8 mouse cellular contexts compared by ENCODE assay signal in the genomic region with DNA sequence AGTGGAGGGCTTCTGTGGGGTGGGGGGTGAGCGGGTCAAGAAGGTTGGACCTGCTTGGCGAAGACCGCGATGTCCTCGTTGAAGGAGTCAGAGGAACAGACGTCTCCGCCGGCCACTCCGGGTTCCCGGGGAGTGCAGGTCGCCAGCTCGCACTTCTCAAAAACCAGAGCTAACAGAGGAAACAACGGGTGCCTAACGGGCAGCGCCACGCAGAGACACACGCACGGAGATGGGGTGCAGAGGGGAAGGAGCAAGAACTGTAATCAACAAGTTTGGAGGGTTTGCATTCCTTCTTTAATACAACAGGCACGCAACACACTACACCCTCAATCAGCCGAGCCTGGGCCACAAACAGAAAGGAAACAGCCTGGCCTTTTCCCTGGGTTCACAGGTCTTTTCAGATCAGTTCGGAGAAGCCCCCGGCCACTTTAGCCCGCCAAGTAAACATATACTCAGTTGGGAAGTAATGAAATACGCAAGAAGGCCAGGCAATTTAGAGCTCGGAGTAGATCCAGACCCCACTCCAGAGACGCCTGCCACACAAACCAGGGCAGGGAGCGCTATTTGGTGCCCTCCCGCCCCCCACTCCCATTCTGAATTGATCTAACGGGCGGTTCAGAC. TPM values are rescaled to one million over a fixed set of nuclear protein-coding genes. Genes with fewer than 3 reads are reported as not detected.
DNase-seq lines count a peak whose midpoint lies in the region; ATAC-seq lines count a peak whose summit lies in the region.

No protein-coding gene starts in this region.

- H3K27me3 ChIP-seq in liver, embryonic 12.5 days (replicated peaks), result peaks cover 97% of the 10 kb centered on the region
- no peaks in the 10 kb centered on the region for H3K27me3 ChIP-seq in stomach, embryonic 14.5 days (ENCODE audit: control insufficient read depth, insufficient read depth, low read length)

- no peaks in the 10 kb centered on the region for H3K36me3 ChIP-seq in liver, embryonic 12.5 days
- H3K36me3 ChIP-seq in stomach, embryonic 14.5 days (ENCODE audit: control insufficient read depth, insufficient read depth, low read length), result peaks cover 20% of the 10 kb centered on the region

- ATAC-seq in common myeloid progenitor, adult 5-6 weeks (replicated peaks; ENCODE audit: low read depth, poor library complexity, severe bottlenecking), result 0 out of 2 replicates have a peak, but pooled peaks have one; percentile 19
- no peak for ATAC-seq in liver, embryonic 12.5 days
- no peak for ATAC-seq in stomach, embryonic 14.5 days (ENCODE audit: insufficient number of reproducible peaks, insufficient read depth, low FRiP score, low read depth)

- intact Hi-C loops in heart, postnatal 25 days (cut with DNase I), result loop anchor here (2.0 to 10.0 kb wide), 2 partner anchors 13 to 477 kb away; a partner anchor contains a TSS
- intact Hi-C loops in heart, postnatal 36 days (cut with DNase I), result loop anchor here (2.0 kb wide), 1 partner anchor 33 kb away; no protein-coding TSS in a partner anchor

- no peak overlapping the region for H3K27ac ChIP-seq in liver, embryonic 12.5 days
- H3K27ac ChIP-seq in stomach, embryonic 14.5 days (ENCODE audit: low read length), result peak overlapping the region; percentile 100

- no peaks in the 10 kb centered on the region for H3K9me3 ChIP-seq in liver, embryonic 12.5 days (replicated peaks)
- H3K9me3 ChIP-seq in stomach, embryonic 14.5 days (ENCODE audit: control insufficient read depth, low read depth, low read length), result no peaks in the 10 kb centered on the region

- H3K4me1 ChIP-seq in liver, embryonic 12.5 days, result peaks cover 2% of the 10 kb centered on the region; the same call in 1 of the 2 replicates
- peaks cover 18% of the 10 kb centered on the region for H3K4me1 ChIP-seq in stomach, embryonic 14.5 days (ENCODE audit: control insufficient read depth, insufficient read depth, low read length)

- H3K4me3 ChIP-seq in liver, embryonic 12.5 days, result peak overlapping the region; percentile 59
- peak overlapping the region; percentile 83 for H3K4me3 ChIP-seq in stomach, embryonic 14.5 days (ENCODE audit: low read depth, low read length)

- DNase-seq in heart, adult 11 months, result peak; percentile 92
- no peak for DNase-seq in heart, postnatal 25 days (ENCODE audit: low spot score)
- peak; percentile 41 to 61 for DNase-seq in heart, postnatal 36 days
- DNase-seq in Muller cell, postnatal 12 days (ENCODE audit: inconsistent ontology term), result no peak
- DNase-seq in cerebellum, adult 18-20 months, result no peak

- H3K9ac ChIP-seq in liver, embryonic 12.5 days, result peak overlapping the region; percentile 62
- peak overlapping the region; percentile 98 for H3K9ac ChIP-seq in stomach, embryonic 14.5 days (replicated peaks; ENCODE audit: low read depth, low read length)

- WGBS in liver, embryonic 12.5 days (ENCODE audit: insufficient replicate concordance), result 1% methylated on average over 30 of the region's 30 CpGs
- WGBS in stomach, embryonic 14.5 days, result 1% methylated on average over 30 of the region's 30 CpGs

- H3K4me2 ChIP-seq in liver, embryonic 12.5 days, result peak overlapping the region; percentile 68
- H3K4me2 ChIP-seq in stomach, embryonic 14.5 days (replicated peaks; ENCODE audit: low read depth, low read length), result peak overlapping the region; percentile 71

RNA-seq across cellular contexts. Expression of a gene that starts 4.1 kb away (rescaled TPM):
- total RNA-seq in heart, postnatal 25 days (2021), result 10 to 100 TPM; 22.3 to 23.0 TPM
- not detected in 2 replicates for total RNA-seq in common myeloid progenitor, adult 5-6 weeks (2017)
- 10 to 100 TPM; 20.8 to 27.4 TPM for total RNA-seq in heart, postnatal 36 days (2021)
- 5.9 and 6.0 TPM in 2 replicates for polyA plus RNA-seq in liver, embryonic 12.5 days (2016; fragmentation: Nextera tagmentation; extraction: Ambion mirVana)
- polyA plus RNA-seq in stomach, embryonic 14.5 days (2014; fragmentation: Nextera tagmentation; extraction: Ambion mirVana), result 85.0 and 86.3 TPM in 2 replicates

Comparison
In these comparisons a context has a peak if more than half of its experiments do, and no peak if none do; other contexts are left out.
1. DNase-seq: peak in heart, adult 11 months (single experiment) and heart, postnatal 36 days (2 of 2); none in heart, postnatal 25 days (single experiment), Muller cell, postnatal 12 days (single experiment) and cerebellum, adult 18-20 months (0 of 2).
2. RNA of a gene that starts 4.1 kb away (total RNA-seq): 20.8 to 27.4 TPM in heart, postnatal 36 days and 22.3 to 23.0 TPM in heart, postnatal 25 days; not detected in common myeloid progenitor, adult 5-6 weeks; every median in the first group is over 10 times any median in the second.